ENCODE assay signal across 8 mouse cellular contexts in genomic region chr9:21320280-21320618, GRCm38 (mm10). TPM values are rescaled to one million over a fixed set of nuclear protein-coding genes. Genes with fewer than 3 reads are reported as not detected.
DNase-seq lines count a peak whose midpoint lies in the region; ATAC-seq and TF ChIP-seq lines count a peak whose summit lies in the region.

No protein-coding gene starts in this region.

- no peaks in the 10 kb centered on the region for H3K9me3 ChIP-seq in embryonic facial prominence, embryonic 11.5 days (replicated peaks; ENCODE audit: control insufficient read depth, low read length)
- no peaks in the 10 kb centered on the region for H3K9me3 ChIP-seq in neural tube, embryonic 12.5 days

- peak overlapping the region; percentile 86; the same call in 1 of the 2 replicates for H3K27ac ChIP-seq in left cerebral cortex, adult 2 months
- no peak overlapping the region for H3K27ac ChIP-seq in embryonic facial prominence, embryonic 11.5 days (replicated peaks; ENCODE audit: low read depth, low read length)
- no peak overlapping the region for H3K27ac ChIP-seq in neural tube, embryonic 12.5 days

- intact Hi-C loops in left cerebral cortex, adult 2 months (cut with DNase I): loop anchor here (1.0 kb wide), 1 partner anchor 55 kb away; the partner anchor contains the start of gene Atg4d

- H3K36me3 ChIP-seq in embryonic facial prominence, embryonic 11.5 days (replicated peaks; ENCODE audit: control insufficient read depth, insufficient read depth, low read depth, low read length): no peaks in the 10 kb centered on the region
- H3K36me3 ChIP-seq in neural tube, embryonic 12.5 days: peaks cover 3% of the 10 kb centered on the region; the same call in 1 of the 2 replicates

- no peak for TF ChIP-seq CTCF in left cerebral cortex, adult 2 months (IDR thresholded peaks at IDR 0.05)

- H3K27me3 ChIP-seq in embryonic facial prominence, embryonic 11.5 days (ENCODE audit: control insufficient read depth, insufficient read depth, low read length): no peaks in the 10 kb centered on the region
- no peaks in the 10 kb centered on the region for H3K27me3 ChIP-seq in neural tube, embryonic 12.5 days (replicated peaks)

- no peak overlapping the region; the same call in 1 of the 2 replicates for H3K9ac ChIP-seq in embryonic facial prominence, embryonic 11.5 days (replicated peaks; ENCODE audit: low read length)
- peak overlapping the region; percentile 78; the same call in 1 of the 2 replicates for H3K9ac ChIP-seq in neural tube, embryonic 12.5 days

- H3K4me2 ChIP-seq in embryonic facial prominence, embryonic 11.5 days (ENCODE audit: low read depth, low read length): peak overlapping the region; percentile 75
- peak overlapping the region; percentile 92 for H3K4me2 ChIP-seq in neural tube, embryonic 12.5 days (replicated peaks)

- no peaks in the 10 kb centered on the region; the same call in 1 of the 2 replicates for H3K4me1 ChIP-seq in embryonic facial prominence, embryonic 11.5 days (ENCODE audit: control insufficient read depth, insufficient read depth, low read length)
- H3K4me1 ChIP-seq in neural tube, embryonic 12.5 days: peaks cover 24% of the 10 kb centered on the region

- 33% methylated on average over 4 of the region's 4 CpGs for WGBS in embryonic facial prominence, embryonic 11.5 days
- 32% methylated on average over 4 of the region's 4 CpGs for WGBS in neural tube, embryonic 12.5 days

- H3K4me3 ChIP-seq in left cerebral cortex, adult 2 months: peak overlapping the region; percentile 88
- H3K4me3 ChIP-seq in embryonic facial prominence, embryonic 11.5 days (ENCODE audit: low read depth, low read length): peak overlapping the region; percentile 75
- peak overlapping the region; percentile 80 for H3K4me3 ChIP-seq in neural tube, embryonic 12.5 days

- peak; percentile 47; the same call in 1 of the 2 replicates for ATAC-seq in embryonic facial prominence, embryonic 11.5 days (replicated peaks; ENCODE audit: insufficient number of reproducible peaks, low FRiP score, low TSS enrichment, low read depth)
- ATAC-seq in inflammation-experienced regulatory T-cells, adult 6 months: peak; percentile 22
- peak; percentile 63 for ATAC-seq in neural tube, embryonic 12.5 days (ENCODE audit: low FRiP score, low read depth)

- DNase-seq in left cerebral cortex, adult 2 months (ENCODE audit: extremely low spot score in 1 of 2, low spot score in 2 of 2): no peak
- no peak for DNase-seq in left cerebral cortex, adult 9 months (ENCODE audit: low spot score in 2 of 2)
- DNase-seq in embryonic facial prominence, embryonic 11.5 days (ENCODE audit: low spot score): no peak
- no peak for DNase-seq in adrenal gland, adult (ENCODE audit: inconsistent age in 2 of 2, low spot score in 1 of 2)
- DNase-seq in gastrocnemius, adult 8-10 months (ENCODE audit: low spot score in 2 of 2): no peak
- no peak for DNase-seq in B cell, adult 2 months

RNA-seq across cellular contexts. Expression of gene Slc44a2, which starts 0.2 kb away (rescaled TPM):
- 10 to 100 TPM; 47.5 to 53.6 TPM for total RNA-seq in left cerebral cortex, adult 2 months (2021)
- 86.0 and 89.8 TPM in 2 replicates for polyA plus RNA-seq in embryonic facial prominence, embryonic 11.5 days (2014; fragmentation: Nextera tagmentation; extraction: Ambion mirVana)
- polyA plus RNA-seq in inflammation-experienced regulatory T-cells, adult 6 months (2017; shearing (Covaris generic)): 100 to 1,000 TPM; 125 to 263 (median 241) TPM
- polyA plus RNA-seq in neural tube, embryonic 12.5 days (2016; fragmentation: Nextera tagmentation; extraction: Ambion mirVana): 78.4 and 85.2 TPM in 2 replicates
- total RNA-seq in gastrocnemius, adult 8-10 months (2022): 100 to 1,000 TPM; 155 to 165 (median 161) TPM

RNA-seq across cellular contexts. Expression of gene Ap1m2, which starts 8.1 kb away (rescaled TPM):
- 1 to 10 TPM; 1.2 to 2.4 TPM for total RNA-seq in left cerebral cortex, adult 2 months (2021)
- polyA plus RNA-seq in embryonic facial prominence, embryonic 11.5 days (2014; fragmentation: Nextera tagmentation; extraction: Ambion mirVana): 15.9 and 16.3 TPM in 2 replicates
- 1 to 10 TPM in 1 of 3 experiments, under 1 TPM in 2; 0.36 to 1.0 (median 0.42) TPM for polyA plus RNA-seq in inflammation-experienced regulatory T-cells, adult 6 months (2017; shearing (Covaris generic))
- 0.65 and 1.3 TPM in 2 replicates for polyA plus RNA-seq in neural tube, embryonic 12.5 days (2016; fragmentation: Nextera tagmentation; extraction: Ambion mirVana)
- not detected for total RNA-seq in gastrocnemius, adult 8-10 months (2022)

RNA-seq across cellular contexts. Expression of gene Cdkn2d, which starts 29.0 kb away (rescaled TPM):
- total RNA-seq in left cerebral cortex, adult 2 months (2021): 10 to 100 TPM; 47.9 to 54.6 TPM
- polyA plus RNA-seq in embryonic facial prominence, embryonic 11.5 days (2014; fragmentation: Nextera tagmentation; extraction: Ambion mirVana): 51.3 and 55.0 TPM in 2 replicates
- polyA plus RNA-seq in inflammation-experienced regulatory T-cells, adult 6 months (2017; shearing (Covaris generic)): 100 to 1,000 TPM; 116 to 131 (median 128) TPM
- 94.6 and 96.1 TPM in 2 replicates for polyA plus RNA-seq in neural tube, embryonic 12.5 days (2016; fragmentation: Nextera tagmentation; extraction: Ambion mirVana)
- total RNA-seq in gastrocnemius, adult 8-10 months (2022): 10 to 100 TPM in 3 of 4 experiments, 1 to 10 TPM in 1; 8.8 to 10.7 (median 10.6) TPM

RNA-seq across cellular contexts. Expression of gene Kri1, which starts 32.5 kb away (rescaled TPM):
- total RNA-seq in left cerebral cortex, adult 2 months (2021): 10 to 100 TPM; 43.3 to 46.1 TPM
- polyA plus RNA-seq in embryonic facial prominence, embryonic 11.5 days (2014; fragmentation: Nextera tagmentation; extraction: Ambion mirVana): 11.4 and 13.3 TPM in 2 replicates
- 10 to 100 TPM; 16.5 to 36.2 (median 26.9) TPM for polyA plus RNA-seq in inflammation-experienced regulatory T-cells, adult 6 months (2017; shearing (Covaris generic))
- 18.0 and 25.2 TPM in 2 replicates for polyA plus RNA-seq in neural tube, embryonic 12.5 days (2016; fragmentation: Nextera tagmentation; extraction: Ambion mirVana)
- 10 to 100 TPM in 3 of 4 experiments, 1 to 10 TPM in 1; 8.4 to 13.0 (median 11.4) TPM for total RNA-seq in gastrocnemius, adult 8-10 months (2022)

RNA-seq across cellular contexts. Expression of gene Ilf3, which starts 47.4 kb away (rescaled TPM):
- 10 to 100 TPM; 83.8 TPM for total RNA-seq in left cerebral cortex, adult 2 months (2021)
- 248 and 256 TPM in 2 replicates for polyA plus RNA-seq in embryonic facial prominence, embryonic 11.5 days (2014; fragmentation: Nextera tagmentation; extraction: Ambion mirVana)
- polyA plus RNA-seq in inflammation-experienced regulatory T-cells, adult 6 months (2017; shearing (Covaris generic)): 100 to 1,000 TPM in 2 of 3 experiments, 10 to 100 TPM in 1; 92.5 to 122 (median 122) TPM
- 280 and 286 TPM in 2 replicates for polyA plus RNA-seq in neural tube, embryonic 12.5 days (2016; fragmentation: Nextera tagmentation; extraction: Ambion mirVana)
- 10 to 100 TPM; 15.8 to 20.6 (median 18.9) TPM for total RNA-seq in gastrocnemius, adult 8-10 months (2022)
